Mouse (Mus musculus): Measurements from ENCODE around the gene Micall1.

Micall1 gene

GRCm38 (mm10) chr15:79176905-79177304 lies 68.2 kb downstream of the Micall1 start:
- DNase-seq (ENCODE audit: low spot score in 2 of 2): no peak

DNA sequence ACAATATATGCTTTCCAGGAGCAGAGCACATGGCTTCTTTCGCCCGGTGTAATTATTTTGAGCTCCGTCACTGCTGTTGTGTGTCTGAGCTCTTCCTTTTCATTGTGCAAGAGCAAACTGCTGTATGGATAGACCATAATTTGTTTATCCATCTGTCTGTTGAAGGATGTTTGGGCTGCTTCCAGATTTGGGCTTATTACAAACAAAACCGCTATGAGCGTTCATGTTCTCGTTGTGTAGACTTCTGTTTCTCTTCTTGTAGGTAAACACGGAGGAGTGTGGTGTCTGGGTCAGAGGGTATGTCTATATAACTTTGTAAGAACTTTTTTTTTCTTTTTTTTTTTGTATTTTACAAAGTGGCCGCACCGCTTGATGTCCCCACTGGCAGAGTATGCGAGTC lies 76.5 kb downstream of the Micall1 start:
- no peak for DNase-seq (ENCODE audit: low spot score in 2 of 2)

Data from heart, adult 9 months (tissue).